Mouse (Mus musculus) embryonic facial prominence, embryonic 12.5 days (tissue): ENCODE results near the gene Olfr1216. TPM values are rescaled to one million over a fixed set of nuclear protein-coding genes. Genes with fewer than 3 reads are reported as not detected.
"Not testable (repeated sequence)": the region's sequence is repeated elsewhere in the genome, so short reads cannot be mapped to it uniquely, and the experiment has no call there.

Source experiments
- ATAC-seq: fragments of 200-750 bp; cut with Nextera tagmentation; 2 replicates; pipeline ENCODE4 v1.8.0; 2017; ENCODE audit not compliant: insufficient number of reproducible peaks, insufficient read depth, low FRiP score, low TSS enrichment
- H3K27ac ChIP-seq: fragments of 300-500 bp; sonication (generic); 2 replicates; pipeline ENCODE4 v1.5.1; 2016; ENCODE audit warnings: mild to moderate bottlenecking
- H3K27me3 ChIP-seq: fragments of 300-500 bp; sonication (generic); 2 replicates; pipeline ENCODE4 v1.6.1; 2016; ENCODE audit warnings: mild to moderate bottlenecking, moderate library complexity
- H3K36me3 ChIP-seq: fragments of 300-500 bp; sonication (generic); 2 replicates; pipeline ENCODE4 v1.6.1; 2016; ENCODE audit warnings: mild to moderate bottlenecking
- H3K4me1 ChIP-seq: fragments of 300-500 bp; sonication (generic); 2 replicates; pipeline ENCODE4 v1.6.1; 2016
- H3K4me2 ChIP-seq: fragments of 300-500 bp; sonication (generic); replicated peaks from 2 replicates; pipeline ENCODE4 v1.6.1; 2016; ENCODE audit warnings: mild to moderate bottlenecking, moderate library complexity
- H3K4me3 ChIP-seq: fragments of 300-500 bp; sonication (generic); 2 replicates; pipeline ENCODE4 v1.5.1; 2016; ENCODE audit warnings: mild to moderate bottlenecking
- H3K9ac ChIP-seq: fragments of 300-500 bp; sonication (generic); 2 replicates; pipeline ENCODE4 v1.6.1; 2016; ENCODE audit warnings: mild to moderate bottlenecking, moderate library complexity
- H3K9me3 ChIP-seq: fragments of 300-500 bp; sonication (generic); 2 replicates; pipeline ENCODE4 v1.6.1; 2016; ENCODE audit warnings: mild to moderate bottlenecking, moderate library complexity
- WGBS: fragments of 180-500 bp; shearing (Covaris S2); methylation state at CpG from one replicate; pipeline ENCODE4 v1.1.7; 2016; 5-methylcytosine and 5-hydroxymethylcytosine counted together
- polyA plus RNA-seq: library from polyadenylated mRNA; unstranded; fragments of >200 nt; fragmentation: Nextera tagmentation; extraction: Ambion mirVana; gene quantifications from 2 replicates; pipeline ENCODE4 v1.2.1, GENCODE M21; 2016

The Olfr1216 gene
- polyA plus RNA-seq, result not detected in 2 replicates

GRCm38 (mm10) chr2:89018240-89018639 lies at the start of gene Olfr1216:
Gene Olfr1216, minus strand, starts transcription at chr2:89018340.
- H3K9ac ChIP-seq, result no peak within 1 kb of the TSS
- H3K36me3 ChIP-seq, result no peaks in the 10 kb centered on the region
- H3K27me3 ChIP-seq, result no peaks in the 10 kb centered on the region
- no peak within 1 kb of the TSS for H3K4me2 ChIP-seq
- ATAC-seq, result no peak
- no peak within 1 kb of the TSS for H3K27ac ChIP-seq
- WGBS, result 79% methylated on average over 1 of the region's 1 CpGs
- H3K4me3 ChIP-seq, result no peak within 1 kb of the TSS
- H3K9me3 ChIP-seq, result no peaks in the 10 kb centered on the region
- no peaks in the 10 kb centered on the region for H3K4me1 ChIP-seq

- H3K4me3 ChIP-seq, result no peak within 1 kb of the TSS
- no peaks in the 10 kb centered on the region for H3K27me3 ChIP-seq
- H3K36me3 ChIP-seq, result no peaks in the 10 kb centered on the region
- H3K9ac ChIP-seq, result no peak within 1 kb of the TSS
- no peaks in the 10 kb centered on the region for H3K9me3 ChIP-seq
- no peak for ATAC-seq
- no peaks in the 10 kb centered on the region for H3K4me1 ChIP-seq
- no peak within 1 kb of the TSS for H3K27ac ChIP-seq
- no peak within 1 kb of the TSS for H3K4me2 ChIP-seq
Measured at GRCm38 (mm10) chr2:89061087-89061486, 42.9 kb upstream of the Olfr1216 start, which contains the start of gene Olfr1218. Gene Olfr1218, minus strand, starts transcription at chr2:89061187.

DNA sequence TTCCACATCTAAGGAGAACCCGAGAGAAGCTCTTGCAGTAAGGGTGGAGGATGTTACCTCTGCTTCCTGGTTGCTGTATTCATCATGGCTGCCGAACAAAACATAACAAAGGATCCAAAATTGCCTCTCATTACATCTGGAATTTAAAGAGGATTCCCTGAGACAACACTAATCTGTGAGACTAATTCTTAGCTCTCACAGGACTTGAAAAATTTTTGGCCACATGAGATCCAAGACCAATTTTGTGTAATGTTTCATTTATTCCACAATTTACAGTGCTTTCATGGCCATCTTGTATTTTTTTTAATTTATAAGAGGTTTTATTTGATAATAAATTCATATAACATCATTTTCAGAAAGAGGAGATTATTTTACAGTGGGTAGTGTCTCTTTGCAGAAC lies 13.8 kb upstream of the Olfr1216 start, which contains the start of gene Olfr1217:
Gene Olfr1217, minus strand, starts transcription at position 101 of the 400 bp plus-strand sequence.
- Histone ChIP-seq H3K36me3 (no peaks in the 10 kb centered on the region), H3K27me3 (no peaks in the 10 kb centered on the region), H3K4me2 (no peak within 1 kb of the TSS), H3K9me3 (no peaks in the 10 kb centered on the region), H3K27ac (no peak within 1 kb of the TSS), H3K4me3 (no peak within 1 kb of the TSS), H3K9ac (no peak within 1 kb of the TSS), H3K4me1 (no peaks in the 10 kb centered on the region)
- 70% methylated on average over 2 of the region's 2 CpGs for WGBS
- no peak for ATAC-seq

- ATAC-seq, result not testable (repeated sequence)
- WGBS, result 72% methylated on average over 3 of the region's 3 CpGs
Measured at GRCm38 (mm10) chr2:89021436-89021835, 3.3 kb upstream of the Olfr1216 start.

GRCm38 (mm10) chr2:89006873-89007272 lies 11.3 kb downstream of the Olfr1216 start, which contains the start of gene Olfr1215:
Gene Olfr1215, minus strand, starts transcription at chr2:89006973.
- no peak for ATAC-seq
- WGBS, result 69% methylated on average over 2 of the region's 2 CpGs
- Histone ChIP-seq H3K4me3 (no peak within 1 kb of the TSS), H3K27me3 (no peaks in the 10 kb centered on the region), H3K27ac (no peak within 1 kb of the TSS), H3K9ac (no peak within 1 kb of the TSS), H3K4me1 (no peaks in the 10 kb centered on the region), H3K36me3 (no peaks in the 10 kb centered on the region), H3K9me3 (no peaks in the 10 kb centered on the region), H3K4me2 (no peak within 1 kb of the TSS)

More at GRCm38 (mm10) chr2:89021436-89021835, 3.3 kb upstream of the Olfr1216 start:
- H3K4me3 ChIP-seq, H3K36me3 ChIP-seq, H3K9ac ChIP-seq, H3K27ac ChIP-seq, H3K4me2 ChIP-seq, H3K4me1 ChIP-seq, H3K9me3 ChIP-seq, H3K27me3 ChIP-seq: not testable (repeated sequence)

GRCm38 (mm10) chr2:88992553-88992952 lies 25.6 kb downstream of the Olfr1216 start, which contains the start of gene Olfr1214:
Gene Olfr1214, minus strand, starts transcription at chr2:88992653.
- Histone ChIP-seq H3K9ac (no peak within 1 kb of the TSS), H3K4me1 (no peaks in the 10 kb centered on the region), H3K4me2 (no peak within 1 kb of the TSS), H3K36me3 (no peaks in the 10 kb centered on the region), H3K4me3 (no peak within 1 kb of the TSS), H3K27ac (no peak within 1 kb of the TSS), H3K9me3 (no peaks in the 10 kb centered on the region), H3K27me3 (no peaks in the 10 kb centered on the region)
- no peak for ATAC-seq
- 93% methylated on average over 1 of the region's 1 CpGs for WGBS

DNA sequence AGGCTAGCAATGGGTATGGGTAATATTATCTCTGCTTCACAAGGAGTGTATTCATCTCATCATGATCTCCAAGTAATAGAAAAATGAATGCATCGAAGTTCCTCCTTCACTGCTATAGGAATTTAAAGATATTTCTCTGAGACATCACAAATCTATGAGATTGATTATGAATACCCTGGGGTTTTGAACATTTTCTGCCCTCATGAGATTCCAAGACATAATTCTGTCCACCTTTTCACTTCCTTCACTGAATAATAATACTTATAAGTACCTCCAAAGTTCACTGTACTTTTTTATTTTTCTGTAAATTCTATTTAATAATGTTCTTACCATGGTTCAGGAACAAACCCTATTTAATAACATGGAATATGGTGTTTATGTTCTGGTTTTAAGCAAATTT lies 38.0 kb downstream of the Olfr1216 start, which contains the start of gene Gm13762:
Gene Gm13762, minus strand, starts transcription at position 101 of the 400 bp plus-strand sequence.
- Histone ChIP-seq H3K27ac (no peak within 1 kb of the TSS), H3K9ac (no peak within 1 kb of the TSS), H3K4me2 (no peak within 1 kb of the TSS), H3K27me3 (no peaks in the 10 kb centered on the region), H3K4me1 (no peaks in the 10 kb centered on the region), H3K36me3 (no peaks in the 10 kb centered on the region), H3K9me3 (no peaks in the 10 kb centered on the region), H3K4me3 (no peak within 1 kb of the TSS)
- no peak for ATAC-seq
- WGBS, result 80% methylated on average over 1 of the region's 1 CpGs

Other genes with a start within 250 kb of the Olfr1216 start
- not detected in 2 replicates for gene Olfr1200, start 247.9 kb downstream of the Olfr1216 start, polyA plus RNA-seq
- not detected in 2 replicates for gene Olfr1201, start 225.3 kb downstream of the Olfr1216 start, polyA plus RNA-seq
- gene Olfr1202, start 203.8 kb downstream of the Olfr1216 start, polyA plus RNA-seq, result 0.04 TPM in 1 of 2 replicates, not detected in the other
- not detected in 2 replicates for gene Olfr1205, start 188.6 kb downstream of the Olfr1216 start, polyA plus RNA-seq
- not detected in 2 replicates for gene Olfr1204, start 169.0 kb downstream of the Olfr1216 start, polyA plus RNA-seq
- gene Olfr1206, start 155.1 kb downstream of the Olfr1216 start, polyA plus RNA-seq, result not detected in 2 replicates
- not detected in 2 replicates for gene Olfr1208, start 116.0 kb downstream of the Olfr1216 start, polyA plus RNA-seq
- not detected in 2 replicates for gene Olfr1209, start 103.2 kb downstream of the Olfr1216 start, polyA plus RNA-seq
- gene Olfr1211, start 80.2 kb downstream of the Olfr1216 start, polyA plus RNA-seq, result not detected in 2 replicates
- not detected in 2 replicates for gene Olfr1212, start 64.4 kb downstream of the Olfr1216 start, polyA plus RNA-seq
- gene Gm13762, start 38.1 kb downstream of the Olfr1216 start, polyA plus RNA-seq, result not detected in 2 replicates
- not detected in 2 replicates for gene Olfr1214, start 25.7 kb downstream of the Olfr1216 start, polyA plus RNA-seq
- gene Olfr1215, start 11.4 kb downstream of the Olfr1216 start, polyA plus RNA-seq, result not detected in 2 replicates
- gene Olfr1217, start 13.7 kb upstream of the Olfr1216 start, polyA plus RNA-seq, result not detected in 2 replicates
- gene Olfr1218, start 42.8 kb upstream of the Olfr1216 start, polyA plus RNA-seq, result not detected in 2 replicates
- not detected in 2 replicates for gene Olfr1219, start 65.2 kb upstream of the Olfr1216 start, polyA plus RNA-seq
- gene Olfr1220, start 88.5 kb upstream of the Olfr1216 start, polyA plus RNA-seq, result 0.04 TPM in 1 of 2 replicates, not detected in the other
- not detected in 2 replicates for gene Olfr1221, start 98.9 kb upstream of the Olfr1216 start, polyA plus RNA-seq
- not detected in 2 replicates for gene Olfr1222, start 114.7 kb upstream of the Olfr1216 start, polyA plus RNA-seq
- not detected in 2 replicates for gene Olfr1223, start 133.2 kb upstream of the Olfr1216 start, polyA plus RNA-seq
- not detected in 2 replicates for gene Olfr1224-ps1, start 145.8 kb upstream of the Olfr1216 start, polyA plus RNA-seq
- not detected in 2 replicates for gene Olfr1225, start 156.3 kb upstream of the Olfr1216 start, polyA plus RNA-seq
- gene Olfr1226, start 181.7 kb upstream of the Olfr1216 start, polyA plus RNA-seq, result not detected in 2 replicates
- gene Olfr1228, start 235.7 kb upstream of the Olfr1216 start, polyA plus RNA-seq, result not detected in 2 replicates